Mouse (Mus musculus) embryonic fibroblast, embryonic 13.5 days (primary cell): ENCODE measurements around the gene S100pbp. TPM values are rescaled to one million over a fixed set of nuclear protein-coding genes. Genes with fewer than 3 reads are reported as not detected.

ENCODE experiments used
- H3K27ac ChIP-seq: 2 replicates; pipeline ENCODE4 v1.5.1; 2012; ENCODE audit warnings: low read length, control low read depth, inconsistent platforms; ENCODE audit not compliant: insufficient read depth
- H3K4me1 ChIP-seq: 2 replicates; pipeline ENCODE4 v1.6.1; 2011; ENCODE audit warnings: low read length; ENCODE audit not compliant: control insufficient read depth, insufficient read depth
- H3K4me3 ChIP-seq: 2 replicates; pipeline ENCODE4 v1.5.1; 2011; ENCODE audit warnings: mild to moderate bottlenecking, control low read depth, low read length; ENCODE audit not compliant: insufficient read depth
- CTCF ChIP-seq: IDR thresholded peaks from 2 replicates; pipeline ENCODE4 v1.5.1; 2011; ENCODE audit warnings: mild to moderate bottlenecking, control low read depth, low read length, moderate library complexity, borderline replicate concordance; ENCODE audit not compliant: insufficient read depth
- POLR2A ChIP-seq: IDR thresholded peaks from 2 replicates; pipeline ENCODE4 v1.6.1; 2011; ENCODE audit warnings: low read depth, mild to moderate bottlenecking, control low read depth, low read length, moderate library complexity
- polyA plus RNA-seq: library from polyadenylated mRNA; stranded (reverse); fragments of >200 nt; gene quantifications from 2 replicates; pipeline ENCODE4 v1.2.4, GENCODE M21; 2011; ENCODE audit warnings: low read depth; ENCODE audit not compliant: missing spikeins, insufficient read length

The S100pbp gene
- polyA plus RNA-seq, 1 experiment, result 65.4 TPM

DNA sequence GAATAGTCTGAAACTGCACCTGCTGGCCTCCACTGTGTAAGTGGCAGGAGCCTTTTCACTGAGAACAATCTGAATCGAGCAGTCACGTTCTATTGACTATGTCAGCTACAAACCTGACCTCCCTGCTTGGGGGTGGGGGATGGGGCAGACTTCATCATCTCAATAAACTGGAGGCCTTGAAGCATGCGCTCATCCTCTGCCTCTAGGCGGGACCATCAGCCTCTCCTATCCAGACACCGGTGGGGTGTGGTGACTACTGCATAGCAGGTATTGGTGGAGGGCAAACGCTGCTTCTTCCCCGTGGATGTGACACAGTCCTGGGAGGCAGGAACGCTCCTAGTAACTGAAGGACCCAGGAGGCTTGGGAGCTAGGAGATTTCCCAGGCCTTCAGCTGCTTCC lies 41.4 kb upstream of the S100pbp start:
- Histone ChIP-seq H3K4me3 (no peak overlapping the region), H3K27ac (no peak overlapping the region), H3K4me1 (peaks cover 7% of the 10 kb centered on the region; the same call in 1 of the 2 replicates)
- no peak for TF ChIP-seq POLR2A

DNA sequence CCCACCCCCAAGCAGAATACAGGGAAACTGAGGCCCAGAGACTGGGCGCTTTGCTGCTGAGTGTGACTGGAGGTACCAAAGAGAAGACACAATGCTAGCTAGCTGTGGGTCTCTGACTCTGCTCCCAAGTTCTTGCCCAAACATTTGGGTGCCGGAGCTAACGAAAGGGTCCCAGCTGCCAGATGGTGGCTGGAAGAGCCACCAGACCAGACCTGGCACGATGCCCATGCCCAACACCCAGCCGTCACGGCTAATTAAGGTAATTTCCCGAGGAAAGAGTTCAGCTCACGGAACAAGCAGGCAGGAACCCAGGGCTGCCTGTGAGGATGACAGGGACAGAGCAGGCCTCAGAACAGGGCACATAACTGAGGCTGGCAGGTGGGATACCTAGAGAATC lies 38.5 kb upstream of the S100pbp start:
- H3K4me1 ChIP-seq, result peaks cover 7% of the 10 kb centered on the region; the same call in 1 of the 2 replicates
- H3K4me3 ChIP-seq, result no peak overlapping the region
- H3K27ac ChIP-seq, result no peak overlapping the region
- TF ChIP-seq POLR2A (no peak), CTCF (no peak)

DNA sequence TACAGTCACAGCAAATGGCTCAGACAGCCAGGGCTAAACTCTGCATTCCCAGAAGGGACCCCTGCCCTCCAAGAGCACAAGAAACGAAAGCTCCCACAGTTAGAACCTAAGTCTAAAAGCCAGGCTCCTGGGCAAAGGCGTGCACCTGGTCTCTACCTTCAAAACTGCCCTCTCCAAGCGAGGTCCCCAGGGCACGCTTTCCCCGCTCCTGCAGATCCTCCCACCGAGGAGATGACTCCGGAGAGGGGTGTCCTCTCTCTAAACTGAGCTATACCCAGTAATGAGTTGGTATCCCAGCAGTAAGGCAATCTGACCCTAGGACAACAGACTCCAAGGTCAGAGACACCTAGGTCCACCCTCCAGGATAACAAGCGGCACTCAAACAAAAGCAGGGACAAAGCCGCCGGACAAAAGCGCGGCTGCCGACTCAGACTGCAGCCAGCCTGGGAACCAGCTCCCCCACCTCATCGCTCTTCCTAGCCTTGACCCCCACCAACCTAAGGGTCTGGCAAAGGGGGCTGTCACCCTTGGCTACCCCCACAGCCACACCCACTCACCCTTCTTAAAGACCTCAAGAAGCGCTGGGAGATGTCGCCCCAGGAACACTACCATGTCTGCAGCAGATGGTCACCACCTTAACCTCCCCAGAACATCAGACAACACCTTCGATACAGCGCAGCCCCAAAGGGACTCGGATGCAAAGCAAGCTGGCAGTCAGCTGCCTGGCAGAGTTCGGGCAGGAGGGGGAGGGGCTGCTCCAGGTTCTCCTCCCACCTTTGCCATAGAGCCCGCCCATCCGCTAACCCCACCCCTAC lies 37.9 kb upstream of the S100pbp start:
- peaks cover 7% of the 10 kb centered on the region; the same call in 1 of the 2 replicates for H3K4me1 ChIP-seq
- H3K4me3 ChIP-seq, result no peak overlapping the region

DNA sequence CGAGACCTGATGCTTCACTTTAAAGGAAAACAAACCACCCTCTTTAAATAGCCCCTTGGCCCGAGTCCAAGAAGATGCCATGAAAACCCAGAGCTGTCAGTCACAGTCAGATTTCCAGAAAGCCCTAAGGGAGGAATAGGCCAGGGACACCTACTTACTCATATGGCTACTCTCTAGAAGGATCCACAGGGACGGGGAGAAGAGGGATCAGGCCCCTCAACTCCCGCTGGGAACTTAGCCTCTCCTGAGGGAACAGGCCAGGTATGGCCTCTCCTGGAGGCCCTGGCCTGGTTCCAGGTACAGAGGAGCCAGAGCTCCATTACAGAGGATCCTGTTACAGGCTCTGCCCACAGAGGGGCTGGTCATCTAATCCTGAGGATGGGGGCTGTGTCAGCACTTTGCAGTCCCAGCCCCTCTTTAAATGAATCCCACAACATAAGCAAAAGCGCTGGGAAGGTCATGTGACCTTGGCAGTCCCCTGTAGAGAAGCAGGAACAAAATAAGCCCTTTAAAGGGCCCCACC lies 37.0 kb upstream of the S100pbp start:
- Histone ChIP-seq H3K4me1 (peaks cover 4% of the 10 kb centered on the region; the same call in 1 of the 2 replicates), H3K27ac (no peak overlapping the region), H3K4me3 (no peak overlapping the region)
- TF ChIP-seq POLR2A (no peak), CTCF (no peak)

More for the DNA sequence above, 37.9 kb upstream of the S100pbp start:
- no peak overlapping the region for H3K27ac ChIP-seq
- no peak for TF ChIP-seq POLR2A
- no peak for TF ChIP-seq CTCF

DNA sequence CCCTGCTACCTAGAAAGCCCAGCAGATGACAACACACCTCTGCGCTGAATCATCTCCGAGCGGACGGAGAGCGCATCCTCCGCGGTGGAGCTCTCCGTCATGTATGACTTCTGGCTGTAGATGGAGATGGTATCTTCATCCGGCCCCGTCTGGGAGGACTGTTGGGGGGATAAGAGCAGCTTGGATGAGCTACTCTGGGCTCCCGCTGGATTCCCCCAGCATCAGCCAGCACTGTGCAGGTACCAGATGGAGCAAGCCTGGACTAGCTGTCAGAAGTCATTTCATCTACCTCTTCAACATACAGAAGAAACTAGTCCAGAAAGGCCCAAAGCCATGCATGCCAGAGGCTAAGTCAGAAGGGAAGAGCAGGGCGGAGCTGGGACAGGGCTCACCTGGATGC lies 35.8 kb upstream of the S100pbp start:
- TF ChIP-seq CTCF, result no peak
- TF ChIP-seq POLR2A, result no peak
- peaks cover 4% of the 10 kb centered on the region; the same call in 1 of the 2 replicates for H3K4me1 ChIP-seq
- H3K27ac ChIP-seq, result no peak overlapping the region
- no peak overlapping the region for H3K4me3 ChIP-seq

DNA sequence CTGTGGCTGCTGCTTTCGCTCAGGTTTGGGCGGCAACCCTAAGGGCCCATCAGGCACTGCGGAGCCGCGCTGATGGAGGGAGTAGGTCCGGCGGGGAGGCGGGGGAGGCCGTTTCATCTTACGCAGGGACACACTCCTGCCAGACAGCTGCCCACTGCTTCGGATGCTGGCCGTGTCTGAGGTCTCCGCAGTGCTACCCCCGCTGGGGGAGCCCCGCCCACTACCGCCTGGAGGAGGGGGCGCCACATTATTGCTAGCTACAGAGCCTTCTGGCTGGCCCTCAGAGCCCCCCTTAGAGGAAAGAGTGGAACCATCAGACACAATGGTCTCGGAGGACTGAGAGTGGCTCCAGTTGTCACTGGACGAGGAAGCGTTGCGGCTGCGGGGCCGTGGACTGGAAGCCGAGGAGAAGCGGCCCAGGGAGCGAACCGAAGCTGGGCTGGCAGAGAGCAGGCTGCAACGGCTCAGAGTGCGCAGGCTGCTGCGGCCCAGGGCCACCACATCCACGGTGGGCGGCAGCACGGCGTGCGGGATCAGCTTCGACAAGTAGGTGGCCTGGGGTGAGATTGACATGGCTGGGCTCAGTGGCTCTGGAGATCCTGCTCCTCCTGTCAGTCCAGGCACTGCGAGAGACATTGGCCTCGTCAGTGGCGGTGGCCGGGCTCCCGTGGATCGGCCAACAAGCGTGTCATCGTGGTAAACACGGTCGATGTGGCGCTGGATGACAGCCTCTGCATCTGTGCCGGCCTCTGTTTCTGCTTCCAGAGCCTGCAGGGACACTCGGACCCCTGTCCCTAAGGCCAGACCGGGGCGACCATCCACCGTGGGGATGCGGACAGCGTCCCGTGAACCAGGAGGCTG lies 34.1 kb upstream of the S100pbp start:
- peaks cover 4% of the 10 kb centered on the region; the same call in 1 of the 2 replicates for H3K4me1 ChIP-seq
- H3K27ac ChIP-seq, result 0 out of 2 replicates have a peak overlapping the region, but pooled peaks have one; percentile 5
- no peak for TF ChIP-seq CTCF
- TF ChIP-seq POLR2A, result no peak
- H3K4me3 ChIP-seq, result no peak overlapping the region

DNA sequence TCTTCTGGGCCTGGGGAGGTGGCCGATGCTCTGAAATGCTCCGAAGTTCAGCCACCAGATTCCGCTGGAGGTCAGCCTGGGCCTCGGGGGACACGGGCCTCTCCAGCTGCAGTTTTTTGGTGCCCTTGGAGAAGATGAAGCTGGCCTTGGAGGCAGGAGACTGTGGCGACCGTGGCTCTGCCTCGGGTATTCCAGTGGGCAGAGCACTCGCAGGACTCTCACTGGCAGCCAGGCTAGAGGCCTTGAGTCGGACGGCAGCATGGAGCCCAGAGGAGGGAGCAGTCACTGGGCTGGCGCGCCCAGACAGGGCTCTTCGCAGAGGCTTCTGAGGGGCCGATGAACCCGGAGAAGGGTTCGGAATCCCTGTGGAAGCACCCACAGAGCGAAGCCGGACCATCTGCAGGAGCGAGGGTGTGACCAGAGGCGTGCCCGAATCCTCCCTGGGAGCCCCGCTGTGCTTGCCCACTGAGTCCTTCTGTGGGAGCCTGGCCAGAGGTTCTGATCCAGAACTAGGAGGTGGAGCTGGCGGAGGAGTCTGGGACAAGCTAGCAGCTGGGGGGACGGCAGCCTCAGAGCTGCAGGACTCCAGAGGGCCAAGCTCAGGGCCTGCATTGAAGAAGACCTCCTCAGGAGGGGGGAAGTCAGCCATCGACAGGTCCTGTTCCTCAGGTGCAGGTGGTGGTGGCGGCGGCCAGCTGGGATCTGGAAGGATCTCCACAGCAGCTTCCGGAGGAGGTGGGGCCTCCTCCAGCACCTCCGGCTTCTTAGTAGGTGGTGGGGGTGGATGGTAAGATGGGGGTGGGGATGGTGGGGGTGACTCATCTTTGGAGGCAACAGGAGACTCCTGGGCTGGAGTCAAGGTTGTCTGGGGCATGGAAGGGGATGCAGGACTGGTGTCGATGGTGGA lies 32.7 kb upstream of the S100pbp start:
- H3K4me1 ChIP-seq, result no peaks in the 10 kb centered on the region
- TF ChIP-seq POLR2A, result no peak
- no peak for TF ChIP-seq CTCF
- no peak overlapping the region for H3K4me3 ChIP-seq
- no peak overlapping the region for H3K27ac ChIP-seq

DNA sequence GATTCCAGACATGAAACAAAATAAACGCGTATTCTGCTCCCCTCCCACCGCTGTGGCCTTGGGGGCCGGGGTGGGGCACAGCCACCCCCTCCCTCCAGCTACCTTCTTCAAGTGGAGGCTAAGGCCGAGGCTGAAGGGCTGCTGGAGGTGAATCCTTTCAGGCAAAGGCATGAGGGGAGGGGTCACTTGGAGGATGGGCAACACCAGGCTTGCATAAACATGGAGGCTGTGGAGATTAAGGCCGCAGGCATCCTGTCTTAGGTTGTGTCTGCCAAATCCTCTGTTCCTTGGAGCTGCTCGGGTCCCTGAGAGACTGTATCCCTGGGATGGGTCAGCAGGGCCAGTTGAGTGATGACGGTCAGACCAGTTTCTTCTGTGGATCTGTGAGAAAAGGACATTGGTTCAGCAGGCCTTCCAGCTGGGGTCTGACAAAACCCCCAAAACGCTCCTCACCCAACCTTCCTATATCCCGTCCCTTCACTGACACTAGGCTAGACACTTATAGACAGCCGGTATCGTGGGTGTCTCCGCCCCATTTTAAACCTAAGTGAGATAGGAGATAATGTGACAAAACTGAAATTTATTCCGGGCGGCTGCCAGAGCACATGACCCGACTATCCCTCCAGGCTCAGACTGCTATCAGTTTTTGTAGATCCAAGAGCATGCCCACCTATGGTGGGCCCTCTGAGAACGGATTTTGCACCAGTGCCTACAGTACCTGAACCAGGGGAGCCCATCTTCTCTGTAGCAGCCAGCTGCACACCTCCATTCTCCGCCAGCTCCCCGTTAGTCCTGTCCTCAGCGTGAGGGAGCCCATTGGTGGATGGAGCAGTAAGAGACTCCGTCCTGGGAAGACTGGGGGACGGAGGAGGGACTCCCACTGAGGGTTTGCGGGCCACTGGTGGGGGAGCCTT lies 31.8 kb upstream of the S100pbp start:
- no peak for TF ChIP-seq CTCF
- no peak for TF ChIP-seq POLR2A
- no peak overlapping the region for H3K27ac ChIP-seq
- H3K4me1 ChIP-seq, result no peaks in the 10 kb centered on the region
- no peak overlapping the region for H3K4me3 ChIP-seq
